Mouse (Mus musculus) MEL (cell line): Measurements from ENCODE around the gene Kdm5a.

Source experiments
- CTCF ChIP-seq, 3 experiments: IDR thresholded peaks in 2 of 3; conservative IDR thresholded peaks in 1 of 3; 2 replicates each; pipeline ENCODE4 v1.5.1; 2011 to 2012; ENCODE audit warnings: low read length in 3 of 3, low read depth in 2 of 3, mild to moderate bottlenecking in 2 of 3, improper control_type of control experiment in 1 of 3, inconsistent platforms in 1 of 3, mixed read lengths in 1 of 3, moderate library complexity in 1 of 3; ENCODE audit not compliant: control insufficient read depth in 1 of 3, insufficient read depth in 1 of 3, poor library complexity in 1 of 3, severe bottlenecking in 1 of 3
- EP300 ChIP-seq, 2 experiments: IDR thresholded peaks; 2 replicates each; pipeline ENCODE4 v1.6.1; 2011; ENCODE audit warnings: improper control_type of control experiment in 2 of 2, low read length in 2 of 2, low read depth in 1 of 2, mild to moderate bottlenecking in 1 of 2
- ETS1 ChIP-seq: IDR thresholded peaks from 2 replicates; pipeline ENCODE4 v1.6.1; 2012; ENCODE audit warnings: low read depth, mild to moderate bottlenecking, inconsistent platforms, low read length, improper control_type of control experiment, moderate library complexity
- GABPA ChIP-seq: IDR thresholded peaks from 2 replicates; pipeline ENCODE4 v1.6.1; 2012; ENCODE audit warnings: low read depth, mild to moderate bottlenecking, inconsistent platforms, low read length, improper control_type of control experiment, moderate library complexity
- GATA1 ChIP-seq: IDR thresholded peaks from 2 replicates; pipeline ENCODE4 v1.6.1; 2011; ENCODE audit warnings: low read depth, low read length, improper control_type of control experiment
- JUND ChIP-seq: IDR thresholded peaks from 2 replicates; pipeline ENCODE4 v1.6.1; 2011; ENCODE audit warnings: low read depth, mild to moderate bottlenecking, improper control_type of control experiment, low read length
- POLR2A ChIP-seq, 2 experiments: IDR thresholded peaks; 2 replicates each; pipeline ENCODE4 v1.6.1; 2011 to 2012; ENCODE audit warnings: low read length in 2 of 2, mild to moderate bottlenecking in 2 of 2, control low read depth in 1 of 2, improper control_type of control experiment in 1 of 2, low read depth in 1 of 2, moderate library complexity in 1 of 2; ENCODE audit not compliant: control insufficient read depth in 1 of 2, insufficient read depth in 1 of 2, poor library complexity in 1 of 2
- POLR2AphosphoS2 ChIP-seq: IDR thresholded peaks from 2 replicates; pipeline ENCODE4 v1.6.1; 2011; ENCODE audit warnings: low read length, improper control_type of control experiment
- RCOR1 ChIP-seq: IDR thresholded peaks from 2 replicates; pipeline ENCODE4 v1.6.1; 2012; ENCODE audit warnings: low read depth, mild to moderate bottlenecking, inconsistent platforms, low read length, improper control_type of control experiment
- ZC3H11A ChIP-seq: IDR thresholded peaks from 2 replicates; pipeline ENCODE4 v1.6.1; 2012; ENCODE audit warnings: low read depth, mild to moderate bottlenecking, inconsistent platforms, low read length, improper control_type of control experiment

DNA sequence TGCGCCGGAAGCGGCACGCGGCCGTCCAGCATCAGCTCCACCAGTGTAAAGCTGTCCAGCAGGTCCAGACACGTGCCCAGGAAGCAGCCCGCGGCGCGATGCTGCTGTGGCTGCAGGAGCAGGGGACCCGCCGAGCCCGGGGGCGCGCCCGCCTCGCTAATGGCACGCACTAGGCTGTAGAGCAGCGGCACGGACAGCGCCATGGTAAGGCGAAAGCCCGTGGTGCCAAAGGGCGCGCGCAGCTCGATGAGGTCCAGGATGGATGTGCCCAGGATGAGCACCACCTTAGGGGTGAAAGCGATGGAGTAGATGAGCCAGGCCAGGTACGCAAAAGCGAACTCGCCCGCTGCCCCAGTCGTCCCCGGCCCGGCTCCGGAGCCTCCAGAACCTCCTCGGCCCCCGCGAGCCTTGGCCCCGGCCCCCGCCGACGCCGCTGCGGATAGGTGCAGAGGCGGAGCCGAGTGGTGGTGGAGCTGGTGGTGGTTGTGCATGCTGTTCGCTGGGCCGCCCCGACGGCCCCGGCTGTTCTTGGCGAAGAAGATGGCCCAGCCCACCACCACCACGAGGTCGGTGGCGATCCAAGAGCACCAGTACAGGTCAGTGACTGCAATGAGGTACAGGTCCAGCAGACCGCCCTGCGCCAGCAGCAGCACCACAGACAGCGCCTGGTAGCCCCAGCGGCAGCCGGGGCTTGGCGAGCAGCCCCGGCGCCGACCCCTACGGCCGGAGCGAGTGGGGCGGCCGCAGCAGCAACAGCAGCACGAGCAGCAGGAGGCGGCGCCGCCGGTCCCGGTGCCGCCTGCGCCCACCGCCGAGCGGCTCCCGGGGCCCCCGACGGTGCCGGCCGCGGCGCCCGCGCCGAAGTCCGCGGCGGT lies 128.8 kb downstream of the Kdm5a start:
- TF ChIP-seq CTCF (IDR thresholded peaks at IDR 0.05 in 2 of 3, conservative IDR thresholded peaks at IDR 0.05 in 1 of 3; ENCODE audit: control insufficient read depth in 1 of 3, insufficient read depth in 1 of 3, low read depth in 2 of 3, low read length in 3 of 3, poor library complexity in 1 of 3, severe bottlenecking in 1 of 3) (no peak), ETS1 (no peak), EP300 (IDR thresholded peaks at IDR 0.05; ENCODE audit: low read depth in 1 of 2, low read length in 2 of 2) (no peak), JUND (no peak), POLR2AphosphoS2 (no peak), RCOR1 (no peak), POLR2A (IDR thresholded peaks at IDR 0.05; ENCODE audit: control insufficient read depth in 1 of 2, insufficient read depth in 1 of 2, low read depth in 1 of 2, low read length in 2 of 2, poor library complexity in 1 of 2) (no peak), ZC3H11A (no peak), GABPA (no peak), GATA1 (no peak)
